Mouse (Mus musculus): ENCODE results near the gene Tbca. TPM values are rescaled to one million over a fixed set of nuclear protein-coding genes. Genes with fewer than 3 reads are reported as not detected.
A peak's percentile ranks its signal among the peaks of the same experiment; 100 is the strongest.

The Tbca gene
- total and polyA plus RNA-seq, 2 experiments from 2014 or later = 42.9 to 221 TPM

DNA sequence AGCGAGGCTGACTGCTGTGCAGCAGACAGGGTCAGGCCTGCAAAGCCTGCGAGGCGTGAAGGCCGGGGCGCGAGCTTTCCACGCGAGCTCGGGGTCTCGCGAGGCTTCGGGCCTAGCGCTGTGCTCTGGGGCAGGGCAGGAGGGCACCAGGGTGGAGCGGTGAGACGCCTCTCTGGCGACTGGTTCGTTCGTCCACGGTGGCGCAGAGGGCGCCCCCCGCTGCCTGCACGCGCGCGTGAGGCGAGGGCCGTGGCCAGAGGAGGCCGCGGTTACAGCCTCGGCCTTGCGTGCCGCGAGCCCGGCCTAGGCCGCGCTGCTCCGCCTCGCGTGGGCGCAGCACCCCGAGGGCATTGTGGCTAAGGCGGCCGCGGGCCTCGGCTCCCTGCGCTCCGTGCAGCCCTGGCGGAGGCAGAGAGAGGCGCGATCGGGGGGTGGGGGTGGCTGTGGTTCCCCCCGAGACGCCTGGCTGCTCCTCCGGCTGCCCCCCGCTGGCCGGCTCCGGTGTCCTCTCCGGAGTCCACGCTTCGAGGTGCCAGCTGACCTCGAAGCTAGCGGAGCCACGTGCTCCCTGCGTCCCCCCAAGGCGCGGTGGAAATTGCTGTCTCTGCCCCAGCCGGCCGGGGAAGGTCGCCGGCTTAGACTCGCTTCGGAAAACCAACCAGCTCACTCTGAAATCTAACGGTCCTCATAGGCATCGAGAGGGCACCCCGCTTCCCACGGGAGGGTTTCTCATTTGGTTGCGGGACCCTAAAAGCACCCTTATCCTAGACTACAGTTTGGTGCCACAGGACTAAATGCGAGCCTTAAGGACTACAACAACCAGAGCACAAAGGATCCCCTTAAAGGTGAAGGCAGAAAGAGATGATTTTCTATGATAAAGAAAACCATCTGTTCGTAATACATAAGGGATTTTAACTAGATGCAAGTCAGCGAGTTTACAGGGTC, 96.9 kb downstream of the Tbca start:
- H3K9ac ChIP-seq (replicated peaks; ENCODE audit: low read depth, low read length) = no peak overlapping the region
- ATAC-seq (ENCODE audit: insufficient read depth, low read depth) (peak; percentile 36), DNase-seq (ENCODE audit: low spot score) (no peak)
- no peaks in the 10 kb centered on the region for H3K36me3 ChIP-seq (replicated peaks; ENCODE audit: control insufficient read depth, insufficient read depth, low read length)
- H3K27me3 ChIP-seq (ENCODE audit: control insufficient read depth, insufficient read depth, low read length) = peaks cover 88% of the 10 kb centered on the region
- peak overlapping the region; percentile 19; the same call in 1 of the 2 replicates for H3K4me3 ChIP-seq (ENCODE audit: low read depth, low read length)
- 0 out of 2 replicates have a peak, but pooled peaks cover 13% of the 10 kb centered on the region for H3K4me1 ChIP-seq (ENCODE audit: control insufficient read depth, insufficient read depth)
- no peaks in the 10 kb centered on the region for H3K9me3 ChIP-seq (replicated peaks; ENCODE audit: control insufficient read depth, low read length)
- no peak overlapping the region for H3K27ac ChIP-seq (ENCODE audit: low read depth)
- WGBS = 3% methylated on average over 68 of the region's 81 CpGs
- H3K4me2 ChIP-seq (ENCODE audit: low read depth, low read length) = peak overlapping the region; percentile 30
- TF ChIP-seq CTCF (IDR thresholded peaks at IDR 0.05; ENCODE audit: low read depth) (no peak), EP300 (IDR thresholded peaks at IDR 0.05; ENCODE audit: low read depth) (no peak)

Other genes with a start within 250 kb of the Tbca start
- not detected in 2 replicates for gene Otp, start 86.7 kb downstream of the Tbca start, total RNA-seq (2014; rRNA removed; ENCODE audit: low replicate concordance)
- gene Otp, start 86.7 kb downstream of the Tbca start, polyA plus RNA-seq (2015; fragmentation: Nextera tagmentation; extraction: Ambion mirVana) = not detected in 2 replicates
- gene Wdr41, start 187.4 kb downstream of the Tbca start, total RNA-seq (2014; rRNA removed; ENCODE audit: low replicate concordance) = 22.2 and 24.2 TPM in 2 replicates
- 19.3 and 20.4 TPM in 2 replicates for gene Wdr41, start 187.4 kb downstream of the Tbca start, polyA plus RNA-seq (2015; fragmentation: Nextera tagmentation; extraction: Ambion mirVana)